Mouse (Mus musculus) bone marrow macrophage, adult 2 months (primary cell): ENCODE data around the gene Cd164l2. TPM values are rescaled to one million over a fixed set of nuclear protein-coding genes. Genes with fewer than 3 reads are reported as not detected.

ENCODE experiments used
- H3K27ac ChIP-seq: 2 replicates; pipeline ENCODE4 v1.5.1; 2012; ENCODE audit warnings: low read depth, low read length; ENCODE audit not compliant: insufficient read depth
- H3K4me1 ChIP-seq: 2 replicates; pipeline ENCODE4 v1.6.1; 2012; ENCODE audit warnings: low read length; ENCODE audit not compliant: control insufficient read depth, insufficient read depth
- H3K4me3 ChIP-seq: 2 replicates; pipeline ENCODE4 v1.5.1; 2012; ENCODE audit warnings: mild to moderate bottlenecking, low read length, moderate library complexity; ENCODE audit not compliant: insufficient read depth
- CTCF ChIP-seq: IDR thresholded peaks from 2 replicates; pipeline ENCODE4 v1.5.1; 2012; ENCODE audit warnings: low read depth, mild to moderate bottlenecking, low read length, moderate library complexity
- POLR2A ChIP-seq: IDR thresholded peaks from 2 replicates; pipeline ENCODE4 v1.6.1; 2012; ENCODE audit warnings: mild to moderate bottlenecking, low read depth, low read length, borderline replicate concordance
- polyA plus RNA-seq: library from polyadenylated mRNA; stranded (reverse); fragments of >200 nt; gene quantifications from 2 replicates; pipeline ENCODE4 v1.2.4, GENCODE M21; 2012; ENCODE audit not compliant: missing spikeins, insufficient read depth, insufficient read length

The Cd164l2 gene
- polyA plus RNA-seq, 1 experiment, result not detected

GRCm38 (mm10) chr4:133201006-133201771, 10.7 kb upstream of the Cd164l2 start:
- TF ChIP-seq POLR2A, result no peak
- Histone ChIP-seq H3K4me1 (peaks cover 9% of the 10 kb centered on the region), H3K4me3 (no peak overlapping the region), H3K27ac (no peak overlapping the region)

GRCm38 (mm10) chr4:133202254-133202653, 9.7 kb upstream of the Cd164l2 start:
- TF ChIP-seq CTCF (no peak), POLR2A (no peak)
- H3K4me1 ChIP-seq, result peaks cover 9% of the 10 kb centered on the region
- H3K27ac ChIP-seq, result no peak overlapping the region
- no peak overlapping the region for H3K4me3 ChIP-seq

- no peak overlapping the region for H3K4me3 ChIP-seq
- no peak for TF ChIP-seq POLR2A
- TF ChIP-seq CTCF, result no peak
- no peak overlapping the region for H3K27ac ChIP-seq
- peaks cover 9% of the 10 kb centered on the region for H3K4me1 ChIP-seq
Measured at GRCm38 (mm10) chr4:133203591-133203990, 8.3 kb upstream of the Cd164l2 start.

GRCm38 (mm10) chr4:133204379-133204778, 7.6 kb upstream of the Cd164l2 start:
- no peak overlapping the region for H3K4me3 ChIP-seq
- TF ChIP-seq POLR2A, result no peak
- TF ChIP-seq CTCF, result no peak
- peaks cover 9% of the 10 kb centered on the region for H3K4me1 ChIP-seq
- H3K27ac ChIP-seq, result no peak overlapping the region

DNA sequence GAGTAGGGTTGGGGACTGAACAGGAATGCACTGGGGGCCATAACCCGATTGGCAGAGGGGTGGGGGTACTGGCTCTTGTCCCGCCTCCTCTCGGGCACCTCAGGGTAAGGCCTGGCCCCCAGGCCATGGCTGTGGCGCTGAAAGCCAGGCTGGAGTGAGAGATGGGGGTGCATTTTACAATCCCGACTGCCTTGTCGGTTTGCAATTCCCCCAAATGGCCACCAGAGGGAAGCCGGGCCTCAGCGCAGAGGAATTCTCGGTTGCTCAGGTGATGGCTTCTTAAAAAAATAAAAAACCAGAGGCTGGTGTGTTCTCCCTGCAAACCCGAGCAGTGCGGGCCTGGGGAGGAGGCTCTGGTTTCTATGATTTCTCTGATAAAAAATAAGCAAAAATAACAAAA, 2.6 kb upstream of the Cd164l2 start:
- no peak overlapping the region for H3K4me3 ChIP-seq
- no peak for TF ChIP-seq POLR2A
- peak; percentile 89 for TF ChIP-seq CTCF
- H3K4me1 ChIP-seq, result peaks cover 10% of the 10 kb centered on the region
- no peak overlapping the region for H3K27ac ChIP-seq

- Histone ChIP-seq H3K27ac (no peak overlapping the region), H3K4me1 (peaks cover 2% of the 10 kb centered on the region), H3K4me3 (no peak overlapping the region)
- TF ChIP-seq POLR2A, result no peak
- no peak for TF ChIP-seq CTCF
Measured at GRCm38 (mm10) chr4:133210023-133210787, 1.7 kb upstream of the Cd164l2 start.

- TF ChIP-seq POLR2A (no peak), CTCF (no peak)
- Histone ChIP-seq H3K4me3 (no peak overlapping the region), H3K27ac (no peak overlapping the region), H3K4me1 (peaks cover 2% of the 10 kb centered on the region)
Measured at GRCm38 (mm10) chr4:133210788-133211390, 1.0 kb upstream of the Cd164l2 start.

DNA sequence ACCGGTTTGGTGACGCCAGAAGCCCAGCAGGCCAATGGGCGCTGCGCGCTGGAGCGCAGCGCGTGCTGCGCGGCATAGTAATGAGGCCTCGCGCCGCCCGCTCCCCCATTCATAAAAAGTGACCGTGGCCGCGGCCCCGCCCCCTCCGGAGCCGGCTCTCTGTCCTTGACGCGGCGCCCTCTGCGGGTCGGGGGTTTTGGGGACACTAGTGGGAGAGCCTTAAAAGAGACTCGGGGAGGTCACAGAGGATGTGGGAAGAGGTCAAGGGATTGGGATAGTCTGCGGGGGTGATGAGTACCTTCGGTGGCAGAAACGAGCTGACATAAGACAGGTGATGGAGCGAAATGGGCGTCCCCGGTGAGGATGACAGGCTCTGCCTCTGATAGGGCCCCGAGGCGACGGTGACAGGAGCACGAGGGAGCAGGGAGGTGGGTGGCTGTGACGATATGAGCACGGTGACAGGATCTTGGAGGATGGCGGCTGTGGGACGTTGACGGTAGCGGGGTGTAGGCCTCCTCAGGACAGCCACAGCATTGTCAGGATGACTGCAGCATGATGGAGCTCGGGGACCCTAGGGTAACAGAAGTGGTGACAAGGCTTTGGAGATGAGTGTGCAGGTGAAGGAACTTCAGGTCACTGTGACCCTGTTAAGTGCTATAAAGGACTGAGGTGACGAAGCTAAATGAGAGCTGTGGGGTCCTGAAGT, 784 bp downstream of the Cd164l2 start:
- Histone ChIP-seq H3K4me3 (peak overlapping the region; percentile 40), H3K4me1 (peaks cover 2% of the 10 kb centered on the region), H3K27ac (no peak overlapping the region)
- TF ChIP-seq CTCF (peak; percentile 56; the same call in 1 of the 2 replicates), POLR2A (no peak)

GRCm38 (mm10) chr4:133213268-133213590, 1.3 kb downstream of the Cd164l2 start:
- Histone ChIP-seq H3K27ac (no peak overlapping the region), H3K4me1 (peaks cover 2% of the 10 kb centered on the region), H3K4me3 (no peak overlapping the region)
- TF ChIP-seq POLR2A (no peak), CTCF (no peak)
